Mouse (Mus musculus) kidney, postnatal 0 days (tissue): Measurements from ENCODE around the gene Olfr706. TPM values are rescaled to one million over a fixed set of nuclear protein-coding genes. Genes with fewer than 3 reads are reported as not detected.

Experiments used
- ATAC-seq: fragments of 200-750 bp; cut with Nextera tagmentation; replicated peaks from 2 replicates; pipeline ENCODE4 v1.8.0; 2017; ENCODE audit warnings: low read depth, moderate number of reproducible peaks, moderate TSS enrichment, moderate library complexity; ENCODE audit not compliant: low FRiP score
- DNase-seq: peaks from one replicate; pipeline ENCODE4 v3.0.0-alpha.2; 2016; ENCODE audit warnings: low spot score
- H3K27ac ChIP-seq: fragments of 300-500 bp; sonication (generic); 2 replicates; pipeline ENCODE4 v1.5.1; 2014; ENCODE audit warnings: mild to moderate bottlenecking
- H3K27me3 ChIP-seq: fragments of 300-500 bp; sonication (generic); 2 replicates; pipeline ENCODE4 v1.6.1; 2014; ENCODE audit warnings: low read length, mixed read lengths; ENCODE audit not compliant: insufficient read depth
- H3K36me3 ChIP-seq: fragments of 300-500 bp; sonication (generic); 2 replicates; pipeline ENCODE4 v1.6.1; 2014; ENCODE audit warnings: low read length, mixed read lengths; ENCODE audit not compliant: insufficient read depth
- H3K4me1 ChIP-seq: fragments of 300-500 bp; sonication (generic); replicated peaks from 2 replicates; pipeline ENCODE4 v1.6.1; 2014; ENCODE audit warnings: antibody characterized with exemption, low read length, mixed read lengths; ENCODE audit not compliant: insufficient read depth
- H3K4me2 ChIP-seq: fragments of 300-500 bp; sonication (generic); 2 replicates; pipeline ENCODE4 v1.6.1; 2014; ENCODE audit warnings: mild to moderate bottlenecking, low read length, moderate library complexity, mixed read lengths
- H3K4me3 ChIP-seq: fragments of 300-500 bp; sonication (generic); replicated peaks from 2 replicates; pipeline ENCODE4 v1.5.1; 2014; ENCODE audit warnings: low read depth, low read length
- H3K9ac ChIP-seq: fragments of 300-500 bp; sonication (generic); 2 replicates; pipeline ENCODE4 v1.6.1; 2014; ENCODE audit warnings: low read depth, low read length
- H3K9me3 ChIP-seq: fragments of 300-500 bp; sonication (generic); replicated peaks from 2 replicates; pipeline ENCODE4 v1.6.1; 2016; ENCODE audit warnings: low read length, inconsistent platforms, mixed read lengths
- CTCF ChIP-seq: IDR thresholded peaks from 2 replicates; pipeline ENCODE4 v1.5.1; 2016; ENCODE audit warnings: antibody characterized with exemption, low read depth, mild to moderate bottlenecking, moderate library complexity
- WGBS: fragments of 180-500 bp; shearing (Covaris S2); extraction: QIAGEN DNeasy Blood & Tissue Kit; methylation state at CpG from one replicate; pipeline ENCODE4 v1.1.7; 2014; 5-methylcytosine and 5-hydroxymethylcytosine counted together
- polyA plus RNA-seq: library from polyadenylated mRNA; unstranded; fragments of >200 nt; fragmentation: Nextera tagmentation; extraction: Ambion mirVana; gene quantifications from 2 replicates; pipeline ENCODE4 v1.2.1, GENCODE M21; 2015

Olfr706 gene
- polyA plus RNA-seq, 1 experiment from 2014 or later, result not detected

- no peak within 1 kb of the TSS for H3K4me2 ChIP-seq
- H3K4me1 ChIP-seq, result no peaks in the 10 kb centered on the region
- no peaks in the 10 kb centered on the region for H3K27me3 ChIP-seq
- H3K27ac ChIP-seq, result no peak within 1 kb of the TSS
- ATAC-seq (no peak), DNase-seq (no peak)
- H3K9me3 ChIP-seq, result no peaks in the 10 kb centered on the region
- H3K9ac ChIP-seq, result no peak within 1 kb of the TSS
- 56% methylated on average over 2 of the region's 2 CpGs for WGBS
- H3K36me3 ChIP-seq, result no peaks in the 10 kb centered on the region
- no peak for TF ChIP-seq CTCF
- no peak within 1 kb of the TSS for H3K4me3 ChIP-seq
Observed at GRCm38 (mm10) chr7:106843060-106843459, 44.9 kb downstream of the Olfr706 start, which contains the start of gene Olfr703. Gene Olfr703, plus strand, starts transcription at chr7:106843360.

GRCm38 (mm10) chr7:106833793-106834192 lies 54.2 kb downstream of the Olfr706 start, which contains the start of gene Olfr702:
Gene Olfr702, minus strand, starts transcription at chr7:106833893.
- no peak for TF ChIP-seq CTCF
- Histone ChIP-seq H3K36me3 (no peaks in the 10 kb centered on the region), H3K4me3 (no peak within 1 kb of the TSS), H3K27me3 (no peaks in the 10 kb centered on the region), H3K9ac (no peak within 1 kb of the TSS), H3K27ac (no peak within 1 kb of the TSS), H3K4me2 (no peak within 1 kb of the TSS), H3K9me3 (no peaks in the 10 kb centered on the region), H3K4me1 (no peaks in the 10 kb centered on the region)
- DNase-seq (no peak), ATAC-seq (no peak)

Other genes starting within 250 kb of the Olfr706 start
- not detected in 2 replicates for gene Olfr693, start 207.6 kb downstream of the Olfr706 start, polyA plus RNA-seq
- not detected in 2 replicates for gene Olfr694, start 196.3 kb downstream of the Olfr706 start, polyA plus RNA-seq
- not detected in 2 replicates for gene Olfr695, start 171.8 kb downstream of the Olfr706 start, polyA plus RNA-seq
- not detected in 2 replicates for gene Olfr697, start 145.7 kb downstream of the Olfr706 start, polyA plus RNA-seq
- gene Olfr698, start 132.8 kb downstream of the Olfr706 start, polyA plus RNA-seq, result not detected in 2 replicates
- not detected in 2 replicates for gene Olfr699, start 95.0 kb downstream of the Olfr706 start, polyA plus RNA-seq
- not detected in 2 replicates for gene Olfr700, start 79.3 kb downstream of the Olfr706 start, polyA plus RNA-seq
- gene Olfr701, start 74.0 kb downstream of the Olfr706 start, polyA plus RNA-seq, result not detected in 2 replicates
- not detected in 2 replicates for gene Olfr702, start 54.3 kb downstream of the Olfr706 start, polyA plus RNA-seq
- not detected in 2 replicates for gene Olfr703, start 44.8 kb downstream of the Olfr706 start, polyA plus RNA-seq
- gene Olfr704, start 25.0 kb downstream of the Olfr706 start, polyA plus RNA-seq, result not detected in 2 replicates
- gene Olfr705, start 11.3 kb downstream of the Olfr706 start, polyA plus RNA-seq, result not detected in 2 replicates
- gene Olfr707, start 13.1 kb upstream of the Olfr706 start, polyA plus RNA-seq, result not detected in 2 replicates
- gene Olfr1532-ps1, start 19.8 kb upstream of the Olfr706 start, polyA plus RNA-seq, result not detected in 2 replicates
- not detected in 2 replicates for gene Olfr709-ps1, start 44.1 kb upstream of the Olfr706 start, polyA plus RNA-seq
- not detected in 2 replicates for gene Olfr710, start 60.1 kb upstream of the Olfr706 start, polyA plus RNA-seq
- gene Olfr6, start 75.8 kb upstream of the Olfr706 start, polyA plus RNA-seq, result not detected in 2 replicates
- not detected in 2 replicates for gene Olfr711, start 87.3 kb upstream of the Olfr706 start, polyA plus RNA-seq
- not detected in 2 replicates for gene Olfr2, start 117.9 kb upstream of the Olfr706 start, polyA plus RNA-seq
- not detected in 2 replicates for gene Olfr713, start 143.0 kb upstream of the Olfr706 start, polyA plus RNA-seq
- gene Olfr714, start 182.8 kb upstream of the Olfr706 start, polyA plus RNA-seq, result not detected in 2 replicates
- not detected in 2 replicates for gene Olfr17, start 205.1 kb upstream of the Olfr706 start, polyA plus RNA-seq
- not detected in 2 replicates for gene Olfr715b, start 222.2 kb upstream of the Olfr706 start, polyA plus RNA-seq
- gene Olfr715, start 242.9 kb upstream of the Olfr706 start, polyA plus RNA-seq, result not detected in 2 replicates